Mouse (Mus musculus): Measurements from ENCODE around the gene Tnfrsf14. TPM values are rescaled to one million over a fixed set of nuclear protein-coding genes. Genes with fewer than 3 reads are reported as not detected.

Gene Tnfrsf14
- polyA plus RNA-seq (2015; fragmentation: Nextera tagmentation; extraction: Ambion mirVana) = 0.86 and 1.1 TPM in 2 replicates

DNA sequence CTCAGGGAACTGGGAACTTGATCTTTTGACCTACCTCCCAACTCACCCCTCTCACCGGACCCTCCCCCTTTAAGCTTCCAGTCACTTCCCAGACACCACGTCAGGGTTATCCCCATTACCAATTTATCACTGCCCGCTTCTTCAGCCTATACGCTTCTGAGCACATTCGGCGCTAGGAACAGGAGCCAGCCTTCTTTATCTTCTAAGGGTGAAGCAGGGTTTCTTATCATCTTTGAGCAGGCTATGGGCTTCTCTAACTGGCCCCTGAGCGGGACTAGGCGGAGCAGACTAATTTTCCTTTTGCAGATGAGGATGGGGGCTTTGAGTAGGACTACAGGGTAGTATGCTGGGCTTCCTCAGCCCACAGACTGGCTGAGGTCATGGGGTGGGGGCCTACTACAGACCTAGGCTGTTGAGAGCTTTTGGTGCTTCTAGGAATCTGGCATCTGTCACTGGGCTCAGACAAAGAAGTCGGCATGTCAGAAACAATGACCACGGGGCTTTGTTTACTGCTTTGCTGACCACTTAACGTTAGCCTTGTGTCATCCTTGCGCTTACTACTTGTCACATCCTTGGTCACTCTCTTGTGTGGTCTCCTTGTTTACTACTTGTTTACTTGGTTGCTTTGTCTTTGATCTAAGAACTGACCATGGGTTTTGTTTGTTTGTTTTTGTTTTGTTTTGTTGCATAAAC, at the start of gene Tnfrsf14:
Gene Tnfrsf14, minus strand, starts transcription at position 169 of the 693 bp plus-strand sequence.
- Histone ChIP-seq H3K27me3 (no peaks in the 10 kb centered on the region), H3K4me3 (peak within 1 kb of the TSS; percentile 22)
- ATAC-seq (ENCODE audit: insufficient number of reproducible peaks, low FRiP score, low TSS enrichment, low read depth) = no peak

DNA sequence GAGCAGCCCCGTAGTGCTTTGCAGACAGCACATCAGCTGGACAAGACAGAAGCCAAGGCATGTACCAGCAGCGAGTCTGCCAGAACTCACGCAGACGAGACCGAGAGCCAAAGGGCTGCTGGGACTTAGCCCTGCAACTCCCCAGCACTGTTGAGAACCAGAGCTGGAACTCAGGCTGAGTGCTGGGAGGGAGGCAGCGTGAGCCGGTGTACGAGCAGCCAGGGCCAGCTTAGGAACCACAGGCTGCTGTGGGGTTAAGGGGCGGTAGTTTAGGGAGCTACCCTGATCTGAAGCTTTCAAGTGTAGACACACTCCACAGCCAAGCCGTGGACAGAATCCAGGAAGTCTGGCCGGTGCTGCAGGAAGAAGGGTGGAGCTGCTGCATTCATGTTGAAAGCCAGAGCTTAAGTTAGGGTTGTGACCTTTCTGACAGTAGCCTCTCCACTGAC, 45.8 kb upstream of the Tnfrsf14 start:
- Histone ChIP-seq H3K27me3 (no peaks in the 10 kb centered on the region), H3K4me1 (no peaks in the 10 kb centered on the region), H3K36me3 (peaks cover 100% of the 10 kb centered on the region), H3K4me2 (no peak overlapping the region), H3K9me3 (no peaks in the 10 kb centered on the region), H3K27ac (no peak overlapping the region), H3K9ac (no peak overlapping the region), H3K4me3 (no peak overlapping the region)
- ATAC-seq (ENCODE audit: insufficient number of reproducible peaks, low FRiP score, low TSS enrichment, low read depth) = no peak
- WGBS = 91% methylated on average over 11 of the region's 11 CpGs

More for the DNA sequence above, at the start of gene Tnfrsf14:
- peak within 1 kb of the TSS; percentile 33 for H3K4me2 ChIP-seq
- 47% methylated on average over 12 of the region's 12 CpGs for WGBS
- no peaks in the 10 kb centered on the region for H3K36me3 ChIP-seq
- peak within 1 kb of the TSS; percentile 0; the same call in 1 of the 2 replicates for H3K9ac ChIP-seq
- H3K9me3 ChIP-seq = no peaks in the 10 kb centered on the region
- H3K27ac ChIP-seq = peak within 1 kb of the TSS; percentile 80
- H3K4me1 ChIP-seq = peaks cover 25% of the 10 kb centered on the region

DNA sequence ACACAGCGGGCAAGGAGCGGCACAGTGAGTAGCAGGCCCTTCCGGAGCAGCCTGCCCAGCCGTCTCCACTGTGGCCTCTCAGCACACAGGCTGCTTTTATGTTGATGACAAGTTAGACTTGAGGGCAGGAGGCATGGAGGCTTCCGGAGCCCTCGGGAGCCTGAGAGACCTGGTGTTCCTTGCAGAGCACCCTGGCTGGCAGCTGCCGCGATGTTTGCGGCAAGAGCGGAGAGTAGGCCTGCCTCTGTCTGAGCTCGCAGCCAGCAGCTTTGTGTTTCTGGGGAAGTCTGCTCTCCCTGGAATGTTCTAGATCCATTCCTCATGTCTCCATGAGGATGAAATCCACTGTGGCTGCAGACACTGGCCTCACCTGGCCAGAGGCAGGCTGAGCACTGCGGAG, 44.2 kb upstream of the Tnfrsf14 start:
- Histone ChIP-seq H3K27me3 (no peaks in the 10 kb centered on the region), H3K9ac (no peak overlapping the region), H3K36me3 (peaks cover 88% of the 10 kb centered on the region), H3K4me1 (no peaks in the 10 kb centered on the region), H3K4me3 (no peak overlapping the region), H3K9me3 (no peaks in the 10 kb centered on the region), H3K4me2 (no peak overlapping the region), H3K27ac (no peak overlapping the region)
- no peak for ATAC-seq (ENCODE audit: insufficient number of reproducible peaks, low FRiP score, low TSS enrichment, low read depth)
- WGBS = 92% methylated on average over 12 of the region's 12 CpGs

DNA sequence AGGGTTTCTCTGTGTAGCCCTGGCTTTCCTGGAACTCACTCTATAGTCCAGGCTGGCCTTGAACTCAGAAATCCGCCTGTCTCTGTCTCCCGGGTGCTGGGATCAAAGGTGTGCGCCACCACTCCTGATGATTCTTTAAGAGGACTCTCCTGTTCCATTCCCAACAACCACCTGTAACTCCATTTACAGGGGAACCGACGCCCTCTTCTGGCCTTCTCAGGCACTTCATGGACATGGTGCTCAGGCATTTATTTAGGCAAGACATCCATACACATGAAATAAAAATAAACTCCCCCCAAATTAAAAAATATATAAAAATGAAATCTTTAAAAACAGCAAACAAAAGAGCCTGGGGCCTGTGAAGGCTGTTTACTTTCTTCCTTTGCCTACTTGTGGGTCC, 38.8 kb upstream of the Tnfrsf14 start:
- Histone ChIP-seq H3K27me3 (peaks cover 14% of the 10 kb centered on the region), H3K9me3 (no peaks in the 10 kb centered on the region), H3K36me3 (peaks cover 38% of the 10 kb centered on the region), H3K4me3 (no peak overlapping the region), H3K4me1 (peaks cover 31% of the 10 kb centered on the region), H3K4me2 (no peak overlapping the region), H3K9ac (no peak overlapping the region), H3K27ac (no peak overlapping the region)
- WGBS = 70% methylated on average over 5 of the region's 5 CpGs
- no peak for ATAC-seq (ENCODE audit: insufficient number of reproducible peaks, low FRiP score, low TSS enrichment, low read depth)

DNA sequence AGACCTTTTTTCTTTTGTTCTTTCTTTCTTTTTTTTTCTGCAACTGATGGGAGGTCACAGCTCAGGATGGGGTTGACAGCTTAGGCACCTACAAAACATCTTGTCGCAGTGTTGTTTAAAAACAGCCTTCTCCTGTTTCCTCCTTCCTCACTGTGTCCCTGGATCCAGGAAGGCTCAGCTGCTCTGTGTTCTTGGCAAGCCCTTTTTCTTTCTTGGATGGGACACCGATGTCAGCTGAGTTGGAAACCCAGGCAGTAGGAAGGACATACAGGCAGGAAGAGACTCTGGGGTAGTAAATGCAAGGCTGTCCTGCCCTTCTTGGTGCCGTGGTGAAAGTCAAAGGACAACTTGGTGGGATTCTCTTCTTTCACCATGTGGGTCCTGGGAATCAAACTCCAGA, 37.5 kb upstream of the Tnfrsf14 start:
- ATAC-seq (ENCODE audit: insufficient number of reproducible peaks, low FRiP score, low TSS enrichment, low read depth) = no peak
- 0 out of 2 replicates have a peak overlapping the region, but pooled peaks have one; percentile 71 for H3K4me2 ChIP-seq
- H3K36me3 ChIP-seq = peaks cover 25% of the 10 kb centered on the region
- H3K9ac ChIP-seq = no peak overlapping the region
- H3K27me3 ChIP-seq = peaks cover 27% of the 10 kb centered on the region
- no peak overlapping the region for H3K27ac ChIP-seq
- no peak overlapping the region for H3K4me3 ChIP-seq
- 75% methylated on average over 3 of the region's 3 CpGs for WGBS
- peaks cover 43% of the 10 kb centered on the region for H3K4me1 ChIP-seq
- no peaks in the 10 kb centered on the region for H3K9me3 ChIP-seq

DNA sequence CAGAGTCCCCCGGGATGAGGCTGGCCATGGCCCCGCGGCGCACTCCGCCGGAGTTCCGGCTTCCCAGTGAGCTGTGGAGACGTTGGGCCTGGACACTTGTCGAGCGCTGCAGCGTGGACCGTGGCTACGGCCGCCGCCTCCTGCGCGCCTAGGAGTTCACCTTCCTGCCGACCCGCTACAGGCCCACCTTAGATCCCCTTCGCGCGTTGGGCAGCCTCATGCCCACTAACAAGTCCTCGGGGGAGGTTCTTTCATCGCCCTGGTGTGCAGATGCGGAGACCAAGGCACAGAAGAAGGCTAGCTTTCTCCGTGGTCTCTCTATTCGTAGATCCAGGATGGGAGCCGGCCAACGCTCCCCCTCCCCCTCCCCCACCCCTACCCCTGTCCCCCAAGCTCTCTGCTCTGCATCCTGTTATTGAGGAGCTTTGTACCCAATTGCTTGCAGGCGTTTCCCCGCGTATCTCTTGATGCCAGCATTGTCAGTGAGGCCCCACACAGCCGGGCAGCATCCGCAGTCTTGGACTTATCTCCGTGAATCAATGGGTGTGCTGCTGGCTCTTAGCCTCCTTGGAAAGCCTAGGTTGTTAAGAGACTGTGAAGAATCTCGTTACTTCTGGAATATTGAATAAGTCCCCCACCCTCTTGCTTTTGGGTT, 36.3 kb upstream of the Tnfrsf14 start:
- peak; percentile 16; the same call in 1 of the 2 replicates for ATAC-seq (ENCODE audit: insufficient number of reproducible peaks, low FRiP score, low TSS enrichment, low read depth)
- H3K4me1 ChIP-seq = peaks cover 54% of the 10 kb centered on the region

DNA sequence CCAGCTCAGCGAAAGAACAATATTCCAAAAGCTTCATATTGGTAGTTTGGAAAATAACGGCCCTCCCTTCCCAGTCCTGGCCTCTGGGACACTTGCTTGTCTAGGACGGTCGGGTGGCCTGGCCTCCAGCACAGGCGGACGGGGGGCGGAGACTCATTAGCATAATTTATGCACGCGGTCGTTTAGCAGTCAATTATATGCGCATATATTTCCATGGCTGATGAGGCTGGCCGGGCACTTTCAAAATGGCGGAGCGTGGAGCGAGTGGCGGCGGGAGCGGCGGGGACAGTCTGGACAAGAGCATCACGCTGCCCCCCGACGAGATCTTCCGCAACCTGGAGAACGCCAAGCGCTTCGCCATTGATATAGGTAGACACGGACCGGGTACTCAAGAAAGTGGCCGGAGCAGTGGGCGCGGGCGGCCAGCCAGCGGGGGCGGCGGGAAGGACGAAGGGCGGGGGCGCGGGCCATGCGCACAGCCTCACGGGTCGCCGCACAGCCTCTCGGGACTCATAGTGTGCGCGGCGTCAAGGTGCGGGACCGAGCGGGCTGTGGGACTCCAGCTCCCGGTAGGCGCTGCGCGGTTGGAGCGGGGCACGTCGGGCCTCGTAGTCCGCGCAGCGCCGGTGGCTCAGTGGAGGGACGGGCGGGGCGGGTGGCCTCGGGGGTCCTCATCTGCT, 35.7 kb upstream of the Tnfrsf14 start, which contains the start of gene Pank4:
Gene Pank4, plus strand, starts transcription at position 223 of the 680 bp plus-strand sequence.
- WGBS = under 1% methylated on average over 63 of the region's 66 CpGs
- peak within 1 kb of the TSS; percentile 74 for H3K9ac ChIP-seq
- peak; percentile 91 for ATAC-seq (ENCODE audit: insufficient number of reproducible peaks, low FRiP score, low TSS enrichment, low read depth)
- peak within 1 kb of the TSS; percentile 71 for H3K4me2 ChIP-seq
- H3K4me1 ChIP-seq = peaks cover 55% of the 10 kb centered on the region
- no peaks in the 10 kb centered on the region for H3K9me3 ChIP-seq
- H3K36me3 ChIP-seq = peaks cover 7% of the 10 kb centered on the region
- H3K27me3 ChIP-seq = peaks cover 45% of the 10 kb centered on the region
- peak within 1 kb of the TSS; percentile 80 for H3K4me3 ChIP-seq
- peak within 1 kb of the TSS; percentile 93 for H3K27ac ChIP-seq

More for the DNA sequence above, 36.3 kb upstream of the Tnfrsf14 start:
- Histone ChIP-seq H3K4me2 (peak overlapping the region; percentile 71), H3K36me3 (peaks cover 14% of the 10 kb centered on the region), H3K27ac (peak overlapping the region; percentile 93), H3K9me3 (no peaks in the 10 kb centered on the region), H3K4me3 (peak overlapping the region; percentile 80), H3K27me3 (peaks cover 38% of the 10 kb centered on the region), H3K9ac (peak overlapping the region; percentile 74)
- 1% methylated on average over 36 of the region's 36 CpGs for WGBS

DNA sequence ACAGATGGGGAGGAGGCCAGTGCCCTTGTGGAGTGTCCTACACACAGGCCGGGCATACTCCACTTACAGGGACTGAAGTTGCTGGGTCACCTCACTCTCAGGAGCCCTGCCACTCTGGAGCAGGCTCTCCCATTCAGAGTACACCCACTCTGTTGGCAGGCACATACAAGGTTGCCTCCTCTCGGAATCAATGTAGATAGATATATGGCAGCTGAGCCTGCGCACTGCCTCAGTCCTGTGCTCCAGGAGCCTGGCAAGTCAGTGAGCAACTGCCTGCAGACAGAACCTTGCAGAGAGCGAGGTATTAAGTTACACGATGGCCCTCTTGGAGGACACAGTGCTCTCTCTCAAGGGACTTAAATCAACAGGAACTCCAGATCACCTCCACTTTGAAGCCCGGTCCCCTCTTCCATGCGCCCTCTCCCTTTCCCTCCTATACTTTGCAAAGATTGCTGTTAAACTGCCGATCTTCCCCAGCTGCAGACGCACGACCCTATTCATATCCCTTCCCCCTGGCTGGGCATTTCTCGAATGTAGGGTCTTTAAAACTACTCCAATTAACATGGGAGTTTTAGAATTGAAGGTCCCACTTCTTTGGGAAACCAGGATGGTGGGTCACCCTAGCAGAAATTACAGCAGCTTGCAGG, 35.0 kb upstream of the Tnfrsf14 start:
- Histone ChIP-seq H3K9me3 (no peaks in the 10 kb centered on the region), H3K4me3 (peak overlapping the region; percentile 80), H3K9ac (peak overlapping the region; percentile 74; the same call in 1 of the 2 replicates), H3K4me2 (peak overlapping the region; percentile 71), H3K27me3 (peaks cover 52% of the 10 kb centered on the region), H3K36me3 (0 out of 2 replicates have a peak, but pooled peaks cover 5% of the 10 kb centered on the region), H3K27ac (peak overlapping the region; percentile 93; the same call in 1 of the 2 replicates), H3K4me1 (peaks cover 62% of the 10 kb centered on the region)
- WGBS = 26% methylated on average over 11 of the region's 11 CpGs
- no peak for ATAC-seq (ENCODE audit: insufficient number of reproducible peaks, low FRiP score, low TSS enrichment, low read depth)

DNA sequence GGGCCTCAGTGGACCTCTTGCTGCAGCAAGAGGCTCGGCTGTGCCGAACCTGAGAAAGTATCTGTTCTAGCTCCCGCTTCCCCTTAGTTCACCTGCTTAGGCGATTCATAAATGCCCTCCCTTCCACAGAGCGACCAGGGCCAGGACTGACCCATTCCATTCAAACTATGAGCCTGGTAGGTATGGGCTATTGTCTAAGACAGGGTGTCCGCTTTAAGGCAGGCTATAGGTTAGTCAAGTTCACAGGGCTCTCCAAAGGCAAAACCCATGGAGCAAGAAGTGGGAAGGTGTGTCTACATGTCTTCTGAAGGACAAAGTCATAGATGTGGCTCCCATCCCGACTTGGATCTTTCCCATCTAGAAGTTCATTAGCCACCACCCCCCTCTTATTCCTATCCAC, 34.3 kb upstream of the Tnfrsf14 start:
- Histone ChIP-seq H3K27ac (no peak overlapping the region), H3K27me3 (peaks cover 58% of the 10 kb centered on the region), H3K4me3 (no peak overlapping the region), H3K4me2 (no peak overlapping the region; the same call in 1 of the 2 replicates), H3K9me3 (no peaks in the 10 kb centered on the region), H3K4me1 (peaks cover 67% of the 10 kb centered on the region), H3K9ac (no peak overlapping the region), H3K36me3 (0 out of 2 replicates have a peak, but pooled peaks cover 5% of the 10 kb centered on the region)
- no peak for ATAC-seq (ENCODE audit: insufficient number of reproducible peaks, low FRiP score, low TSS enrichment, low read depth)
- 86% methylated on average over 7 of the region's 7 CpGs for WGBS

DNA sequence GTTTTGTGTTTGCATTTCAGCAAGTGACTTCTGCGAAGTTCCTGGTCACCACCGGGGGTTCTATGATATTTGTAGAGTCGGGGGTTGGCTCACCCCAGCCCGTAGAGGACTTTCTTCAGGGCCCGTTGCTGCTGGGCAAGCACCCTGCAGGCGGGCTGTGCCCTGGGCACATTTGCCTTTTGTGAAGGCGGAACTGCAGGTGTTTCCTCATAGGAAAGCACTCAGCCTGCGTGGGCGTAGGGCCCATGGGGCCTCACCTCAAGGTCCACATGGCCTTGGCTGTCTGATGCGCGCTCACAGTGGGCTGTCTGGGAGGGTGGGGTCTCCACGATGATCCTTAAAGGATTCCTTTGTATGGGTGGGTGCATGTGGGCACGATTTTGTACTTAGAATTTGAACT, 33.5 kb upstream of the Tnfrsf14 start:
- no peaks in the 10 kb centered on the region for H3K9me3 ChIP-seq
- peak overlapping the region; percentile 44 for H3K4me3 ChIP-seq
- WGBS = 31% methylated on average over 13 of the region's 13 CpGs
- peaks cover 64% of the 10 kb centered on the region for H3K27me3 ChIP-seq
- no peak overlapping the region for H3K27ac ChIP-seq
- peaks cover 67% of the 10 kb centered on the region for H3K4me1 ChIP-seq
- H3K4me2 ChIP-seq = peak overlapping the region; percentile 88; the same call in 1 of the 2 replicates
- 0 out of 2 replicates have a peak, but pooled peaks cover 5% of the 10 kb centered on the region for H3K36me3 ChIP-seq
- no peak for ATAC-seq (ENCODE audit: insufficient number of reproducible peaks, low FRiP score, low TSS enrichment, low read depth)
- no peak overlapping the region for H3K9ac ChIP-seq

DNA sequence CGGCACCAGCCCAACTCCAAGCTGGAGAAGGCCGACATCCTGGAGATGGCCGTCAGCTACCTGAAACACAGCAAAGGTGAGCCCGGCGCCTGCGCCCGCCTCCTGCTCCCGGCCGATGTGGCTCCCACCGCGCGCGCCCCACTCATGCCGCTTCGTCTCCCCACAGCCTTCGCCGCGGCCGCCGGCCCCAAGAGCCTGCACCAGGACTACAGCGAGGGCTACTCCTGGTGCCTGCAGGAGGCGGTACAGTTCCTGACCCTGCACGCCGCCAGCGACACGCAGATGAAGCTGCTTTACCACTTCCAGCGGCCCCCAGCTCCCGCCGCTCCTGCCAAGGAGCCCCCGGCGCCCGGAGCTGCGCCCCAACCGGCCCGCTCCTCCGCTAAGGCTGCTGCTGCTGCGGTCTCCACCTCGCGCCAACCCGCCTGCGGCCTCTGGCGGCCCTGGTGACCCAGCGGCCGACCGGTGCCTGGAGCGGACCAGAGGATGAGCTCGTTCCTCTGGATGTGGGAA, 32.9 kb upstream of the Tnfrsf14 start:
- Histone ChIP-seq H3K36me3 (0 out of 2 replicates have a peak, but pooled peaks cover 1% of the 10 kb centered on the region), H3K27ac (no peak overlapping the region), H3K27me3 (peaks cover 68% of the 10 kb centered on the region), H3K4me2 (peak overlapping the region; percentile 88), H3K4me3 (peak overlapping the region; percentile 44), H3K9ac (peak overlapping the region; percentile 33; the same call in 1 of the 2 replicates), H3K9me3 (no peaks in the 10 kb centered on the region), H3K4me1 (peaks cover 64% of the 10 kb centered on the region)
- under 1% methylated on average over 46 of the region's 47 CpGs for WGBS
- no peak for ATAC-seq (ENCODE audit: insufficient number of reproducible peaks, low FRiP score, low TSS enrichment, low read depth)

All from limb, embryonic 15.5 days (tissue).